Mouse (Mus musculus) midbrain, embryonic 15.5 days (tissue): Measurements from ENCODE around the gene Pgbd5. TPM values are rescaled to one million over a fixed set of nuclear protein-coding genes. Genes with fewer than 3 reads are reported as not detected.

Source experiments
- ATAC-seq: fragments of 200-750 bp; cut with Nextera tagmentation; replicated peaks from 2 replicates; pipeline ENCODE4 v1.8.0; 2017; ENCODE audit warnings: moderate TSS enrichment
- H3K27ac ChIP-seq: fragments of 300-500 bp; sonication (generic); 2 replicates; pipeline ENCODE4 v1.5.1; 2015; ENCODE audit warnings: mild to moderate bottlenecking, inconsistent platforms
- H3K27me3 ChIP-seq: fragments of 300-500 bp; sonication (generic); replicated peaks from 2 replicates; pipeline ENCODE4 v1.6.1; 2015; ENCODE audit warnings: inconsistent platforms
- H3K36me3 ChIP-seq: fragments of 300-500 bp; sonication (generic); replicated peaks from 2 replicates; pipeline ENCODE4 v1.6.1; 2015; ENCODE audit warnings: inconsistent platforms
- H3K4me1 ChIP-seq: fragments of 300-500 bp; sonication (generic); 2 replicates; pipeline ENCODE4 v1.6.1; 2015; ENCODE audit warnings: inconsistent platforms
- H3K4me2 ChIP-seq: fragments of 300-500 bp; sonication (generic); 2 replicates; pipeline ENCODE4 v1.6.1; 2015; ENCODE audit warnings: inconsistent platforms, mild to moderate bottlenecking, moderate library complexity
- H3K4me3 ChIP-seq: fragments of 300-500 bp; sonication (generic); 2 replicates; pipeline ENCODE4 v1.5.1; 2015; ENCODE audit warnings: mild to moderate bottlenecking, inconsistent platforms
- H3K9ac ChIP-seq: fragments of 300-500 bp; sonication (generic); 2 replicates; pipeline ENCODE4 v1.6.1; 2015; ENCODE audit warnings: mild to moderate bottlenecking, inconsistent platforms
- H3K9me3 ChIP-seq: fragments of 300-500 bp; sonication (generic); 2 replicates; pipeline ENCODE4 v1.6.1; 2016; ENCODE audit warnings: inconsistent platforms
- WGBS: fragments of 180-500 bp; shearing (Covaris S2); methylation state at CpG from one replicate; pipeline ENCODE4 v1.1.7; 2015; ENCODE audit warnings: mixed read lengths; 5-methylcytosine and 5-hydroxymethylcytosine counted together
- polyA plus RNA-seq: library from polyadenylated mRNA; unstranded; fragments of >200 nt; fragmentation: Nextera tagmentation; extraction: Ambion mirVana; gene quantifications from 2 replicates; pipeline ENCODE4 v1.2.1, GENCODE M21; 2015

Gene Pgbd5
- polyA plus RNA-seq, result 15.3 and 15.8 TPM in 2 replicates

- no peak within 1 kb of the TSS for H3K4me3 ChIP-seq
- H3K9ac ChIP-seq, result no peak within 1 kb of the TSS
- H3K36me3 ChIP-seq, result no peaks in the 10 kb centered on the region
- no peak within 1 kb of the TSS for H3K27ac ChIP-seq
- peaks cover 11% of the 10 kb centered on the region for H3K4me1 ChIP-seq
- 80% methylated on average over 6 of the region's 6 CpGs for WGBS
- H3K4me2 ChIP-seq, result no peak within 1 kb of the TSS
- no peaks in the 10 kb centered on the region for H3K27me3 ChIP-seq
- H3K9me3 ChIP-seq, result no peaks in the 10 kb centered on the region
- ATAC-seq, result no peak
These were observed at the start of gene Pgbd5 for GRCm38 (mm10) chr8:124439558-124439957. TSS of gene Pgbd5 (minus strand) at chr8:124439658.

GRCm38 (mm10) chr8:124483356-124484115, 44.1 kb upstream of the Pgbd5 start:
- Histone ChIP-seq H3K9me3 (no peaks in the 10 kb centered on the region), H3K4me3 (no peak overlapping the region), H3K36me3 (no peaks in the 10 kb centered on the region), H3K4me1 (no peaks in the 10 kb centered on the region), H3K4me2 (no peak overlapping the region), H3K27me3 (no peaks in the 10 kb centered on the region), H3K9ac (no peak overlapping the region), H3K27ac (no peak overlapping the region)
- no peak for ATAC-seq
- 74% methylated on average over 7 of the region's 7 CpGs for WGBS

GRCm38 (mm10) chr8:124482790-124483189, 43.3 kb upstream of the Pgbd5 start:
- Histone ChIP-seq H3K36me3 (no peaks in the 10 kb centered on the region), H3K4me2 (no peak overlapping the region), H3K9me3 (no peaks in the 10 kb centered on the region), H3K27me3 (no peaks in the 10 kb centered on the region), H3K4me1 (no peaks in the 10 kb centered on the region), H3K27ac (no peak overlapping the region), H3K9ac (no peak overlapping the region), H3K4me3 (no peak overlapping the region)
- WGBS, result 86% methylated on average over 2 of the region's 2 CpGs
- ATAC-seq, result no peak

GRCm38 (mm10) chr8:124480321-124480720, 40.9 kb upstream of the Pgbd5 start:
- Histone ChIP-seq H3K27me3 (no peaks in the 10 kb centered on the region), H3K36me3 (no peaks in the 10 kb centered on the region), H3K4me3 (no peak overlapping the region), H3K4me1 (no peaks in the 10 kb centered on the region), H3K9me3 (no peaks in the 10 kb centered on the region), H3K4me2 (no peak overlapping the region), H3K9ac (no peak overlapping the region), H3K27ac (no peak overlapping the region)
- WGBS, result 86% methylated on average over 8 of the region's 8 CpGs
- no peak for ATAC-seq

GRCm38 (mm10) chr8:124479251-124479650, 39.8 kb upstream of the Pgbd5 start:
- no peaks in the 10 kb centered on the region for H3K27me3 ChIP-seq
- no peak overlapping the region for H3K9ac ChIP-seq
- H3K4me3 ChIP-seq, result no peak overlapping the region
- no peak for ATAC-seq
- no peaks in the 10 kb centered on the region for H3K9me3 ChIP-seq
- H3K36me3 ChIP-seq, result no peaks in the 10 kb centered on the region
- 78% methylated on average over 3 of the region's 3 CpGs for WGBS
- no peak overlapping the region for H3K27ac ChIP-seq
- H3K4me1 ChIP-seq, result no peaks in the 10 kb centered on the region
- no peak overlapping the region for H3K4me2 ChIP-seq

- H3K4me1 ChIP-seq, result no peaks in the 10 kb centered on the region
- H3K27ac ChIP-seq, result no peak overlapping the region
- no peak overlapping the region for H3K4me2 ChIP-seq
- ATAC-seq, result no peak
- H3K27me3 ChIP-seq, result no peaks in the 10 kb centered on the region
- 41% methylated on average over 9 of the region's 9 CpGs for WGBS
- no peaks in the 10 kb centered on the region for H3K9me3 ChIP-seq
- H3K9ac ChIP-seq, result no peak overlapping the region
- H3K4me3 ChIP-seq, result no peak overlapping the region
- no peaks in the 10 kb centered on the region for H3K36me3 ChIP-seq
These were observed 37.2 kb upstream of the Pgbd5 start for GRCm38 (mm10) chr8:124476701-124477100.

GRCm38 (mm10) chr8:124475690-124476089, 36.2 kb upstream of the Pgbd5 start:
- Histone ChIP-seq H3K4me1 (no peaks in the 10 kb centered on the region), H3K4me3 (no peak overlapping the region), H3K4me2 (no peak overlapping the region), H3K9me3 (no peaks in the 10 kb centered on the region), H3K36me3 (no peaks in the 10 kb centered on the region), H3K27me3 (no peaks in the 10 kb centered on the region), H3K27ac (no peak overlapping the region), H3K9ac (no peak overlapping the region)
- WGBS, result 78% methylated on average over 5 of the region's 5 CpGs
- ATAC-seq, result no peak

GRCm38 (mm10) chr8:124464641-124465040, 25.2 kb upstream of the Pgbd5 start:
- Histone ChIP-seq H3K9ac (no peak overlapping the region), H3K4me2 (no peak overlapping the region), H3K27ac (no peak overlapping the region), H3K4me3 (no peak overlapping the region), H3K4me1 (peaks cover 5% of the 10 kb centered on the region), H3K9me3 (no peaks in the 10 kb centered on the region), H3K27me3 (no peaks in the 10 kb centered on the region), H3K36me3 (no peaks in the 10 kb centered on the region)
- 78% methylated on average over 2 of the region's 2 CpGs for WGBS
- ATAC-seq, result no peak

- Histone ChIP-seq H3K9ac (no peak overlapping the region), H3K9me3 (no peaks in the 10 kb centered on the region), H3K27me3 (no peaks in the 10 kb centered on the region), H3K27ac (no peak overlapping the region), H3K4me3 (no peak overlapping the region), H3K4me1 (peaks cover 5% of the 10 kb centered on the region), H3K36me3 (no peaks in the 10 kb centered on the region), H3K4me2 (no peak overlapping the region)
- 51% methylated on average over 4 of the region's 4 CpGs for WGBS
- no peak for ATAC-seq
These were observed 23.7 kb upstream of the Pgbd5 start for GRCm38 (mm10) chr8:124463111-124463510.

GRCm38 (mm10) chr8:124462192-124462591, 22.7 kb upstream of the Pgbd5 start:
- Histone ChIP-seq H3K36me3 (no peaks in the 10 kb centered on the region), H3K9ac (no peak overlapping the region), H3K4me3 (no peak overlapping the region), H3K27ac (no peak overlapping the region), H3K9me3 (no peaks in the 10 kb centered on the region), H3K4me2 (no peak overlapping the region), H3K27me3 (no peaks in the 10 kb centered on the region), H3K4me1 (peaks cover 5% of the 10 kb centered on the region)
- WGBS, result 79% methylated on average over 9 of the region's 9 CpGs
- ATAC-seq, result no peak

GRCm38 (mm10) chr8:124461103-124461502, 21.6 kb upstream of the Pgbd5 start:
- Histone ChIP-seq H3K27ac (no peak overlapping the region), H3K36me3 (no peaks in the 10 kb centered on the region), H3K4me3 (no peak overlapping the region), H3K4me1 (peaks cover 5% of the 10 kb centered on the region), H3K9ac (no peak overlapping the region), H3K9me3 (no peaks in the 10 kb centered on the region), H3K4me2 (no peak overlapping the region), H3K27me3 (no peaks in the 10 kb centered on the region)
- ATAC-seq, result no peak
- WGBS, result 40% methylated on average over 10 of the region's 10 CpGs

GRCm38 (mm10) chr8:124460660-124461059, 21.2 kb upstream of the Pgbd5 start:
- 57% methylated on average over 4 of the region's 4 CpGs for WGBS
- no peak for ATAC-seq
- Histone ChIP-seq H3K27ac (no peak overlapping the region), H3K4me1 (peaks cover 5% of the 10 kb centered on the region), H3K4me2 (no peak overlapping the region), H3K36me3 (no peaks in the 10 kb centered on the region), H3K27me3 (no peaks in the 10 kb centered on the region), H3K4me3 (no peak overlapping the region), H3K9ac (no peak overlapping the region), H3K9me3 (no peaks in the 10 kb centered on the region)

- H3K27ac ChIP-seq, result no peak overlapping the region
- H3K27me3 ChIP-seq, result no peaks in the 10 kb centered on the region
- H3K9ac ChIP-seq, result no peak overlapping the region
- no peak overlapping the region for H3K4me3 ChIP-seq
- peaks cover 5% of the 10 kb centered on the region for H3K4me1 ChIP-seq
- no peak for ATAC-seq
- H3K9me3 ChIP-seq, result no peaks in the 10 kb centered on the region
- no peak overlapping the region for H3K4me2 ChIP-seq
- WGBS, result 47% methylated on average over 12 of the region's 12 CpGs
- no peaks in the 10 kb centered on the region for H3K36me3 ChIP-seq
These were observed 20.2 kb upstream of the Pgbd5 start for GRCm38 (mm10) chr8:124459627-124460026.
